Mouse (Mus musculus) MEL (cell line): ENCODE results near the gene Thumpd2.

Experiments
- EP300 ChIP-seq, 2 experiments: IDR thresholded peaks; 2 replicates each; pipeline ENCODE4 v1.6.1; 2011; ENCODE audit warnings: improper control_type of control experiment in 2 of 2, low read length in 2 of 2, low read depth in 1 of 2, mild to moderate bottlenecking in 1 of 2
- GABPA ChIP-seq: IDR thresholded peaks from 2 replicates; pipeline ENCODE4 v1.6.1; 2012; ENCODE audit warnings: low read depth, mild to moderate bottlenecking, inconsistent platforms, low read length, improper control_type of control experiment, moderate library complexity
- GATA1 ChIP-seq: IDR thresholded peaks from 2 replicates; pipeline ENCODE4 v1.6.1; 2011; ENCODE audit warnings: low read depth, low read length, improper control_type of control experiment
- HCFC1 ChIP-seq: IDR thresholded peaks from 2 replicates; pipeline ENCODE4 v1.6.1; 2012; ENCODE audit warnings: low read depth, mild to moderate bottlenecking, inconsistent platforms, low read length, improper control_type of control experiment, moderate library complexity
- POLR2A ChIP-seq, 2 experiments: IDR thresholded peaks; 2 replicates each; pipeline ENCODE4 v1.6.1; 2011 to 2012; ENCODE audit warnings: low read length in 2 of 2, mild to moderate bottlenecking in 2 of 2, control low read depth in 1 of 2, improper control_type of control experiment in 1 of 2, low read depth in 1 of 2, moderate library complexity in 1 of 2; ENCODE audit not compliant: control insufficient read depth in 1 of 2, insufficient read depth in 1 of 2, poor library complexity in 1 of 2
- POLR2AphosphoS5 ChIP-seq: IDR thresholded peaks from 2 replicates; pipeline ENCODE4 v1.6.1; 2012; ENCODE audit warnings: low read depth, borderline replicate concordance, mild to moderate bottlenecking, inconsistent platforms, low read length, moderate library complexity, mixed read lengths

DNA sequence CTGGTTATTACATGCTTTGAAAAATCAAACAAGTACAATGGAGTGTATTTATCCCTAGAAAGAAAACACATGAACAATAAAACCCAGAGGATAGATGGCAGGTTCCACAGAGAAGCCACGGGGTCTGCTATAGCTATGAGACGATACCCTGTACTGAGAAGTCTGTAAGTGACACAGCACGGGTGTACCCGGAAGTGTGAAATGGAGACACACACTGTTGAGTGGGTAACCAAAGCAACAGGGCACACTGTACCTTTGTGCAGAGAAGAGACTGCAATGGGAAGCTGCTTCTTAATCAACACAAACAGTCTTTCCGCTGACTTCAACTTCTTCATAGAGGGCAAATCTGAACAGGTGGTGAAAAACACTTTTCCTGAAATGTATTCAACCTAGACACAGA, 9.4 kb downstream of the Thumpd2 start:
- no peak for TF ChIP-seq GATA1
- no peak for TF ChIP-seq HCFC1
- no peak for TF ChIP-seq EP300 (IDR thresholded peaks at IDR 0.05; ENCODE audit: low read depth in 1 of 2, low read length in 2 of 2)
- TF ChIP-seq POLR2A (IDR thresholded peaks at IDR 0.05; ENCODE audit: control insufficient read depth in 1 of 2, insufficient read depth in 1 of 2, low read depth in 1 of 2, low read length in 2 of 2, poor library complexity in 1 of 2) = no peak
- no peak for TF ChIP-seq POLR2AphosphoS5
- no peak for TF ChIP-seq GABPA
